Mouse (Mus musculus): ENCODE results near the gene Mmp9.

DNA sequence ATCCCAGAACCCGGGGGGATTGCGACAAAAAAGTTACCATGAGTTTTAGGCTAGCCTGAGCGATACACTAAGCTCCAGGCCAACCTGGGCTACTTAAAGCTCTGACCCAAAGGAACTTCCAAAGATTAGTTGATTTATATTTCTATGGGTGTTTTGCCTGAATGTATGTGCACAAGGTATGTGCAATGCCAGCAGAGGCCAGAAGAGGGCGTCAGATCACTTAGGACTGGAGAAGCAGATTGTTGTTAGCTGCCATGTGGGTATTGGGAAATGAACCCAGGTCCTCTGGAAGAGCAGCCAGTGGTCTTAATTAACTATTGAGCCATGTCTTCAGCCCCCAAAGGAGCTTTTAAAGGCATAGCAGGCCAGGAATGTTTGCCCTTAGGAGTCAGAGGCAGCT, 11.2 kb downstream of the Mmp9 start:
- TF ChIP-seq CTCF (IDR thresholded peaks at IDR 0.05; ENCODE audit: borderline replicate concordance, insufficient read depth, low read length), result 0 out of 2 replicates have a peak, but pooled peaks have one; percentile 7
- TF ChIP-seq POLR2A (IDR thresholded peaks at IDR 0.05; ENCODE audit: low read depth, low read length), result no peak

All from embryonic fibroblast, embryonic 13.5 days (primary cell).